Mouse (Mus musculus) testis, adult 2 months (tissue): ENCODE results near the gene BC037034. TPM values are rescaled to one million over a fixed set of nuclear protein-coding genes. Genes with fewer than 3 reads are reported as not detected.
A peak's percentile ranks its signal among the peaks of the same experiment; 100 is the strongest.

Experiments used
- H3K27ac ChIP-seq: fragments of 200-500 bp; 2 replicates; pipeline ENCODE4 v1.5.1; 2012; ENCODE audit warnings: low read depth, low read length; ENCODE audit not compliant: control insufficient read depth, insufficient read depth
- H3K27me3 ChIP-seq: fragments of 200-500 bp; 2 replicates; pipeline ENCODE4 v1.6.1; 2012; ENCODE audit warnings: mild to moderate bottlenecking, low read length, moderate library complexity; ENCODE audit not compliant: control insufficient read depth, insufficient read depth
- H3K36me3 ChIP-seq: fragments of 200-500 bp; 2 replicates; pipeline ENCODE4 v1.6.1; 2012; ENCODE audit warnings: mild to moderate bottlenecking, low read length; ENCODE audit not compliant: control insufficient read depth, insufficient read depth
- H3K4me1 ChIP-seq: fragments of 200-500 bp; 2 replicates; pipeline ENCODE4 v1.6.1; 2012; ENCODE audit warnings: low read length; ENCODE audit not compliant: control insufficient read depth, insufficient read depth
- H3K4me3 ChIP-seq: fragments of 200-500 bp; 2 replicates; pipeline ENCODE4 v1.5.1; 2012; ENCODE audit warnings: low read depth, mild to moderate bottlenecking, low read length, moderate library complexity, mixed read lengths; ENCODE audit not compliant: control insufficient read depth
- CTCF ChIP-seq: fragments of 200-500 bp; IDR thresholded peaks from 2 replicates; pipeline ENCODE4 v1.5.1; 2012; ENCODE audit warnings: low read depth, mild to moderate bottlenecking, inconsistent platforms, low read length, moderate library complexity; ENCODE audit not compliant: control insufficient read depth, insufficient read depth, insufficient replicate concordance
- POLR2A ChIP-seq: fragments of 200-500 bp; IDR thresholded peaks from 2 replicates; pipeline ENCODE4 v1.6.1; 2012; ENCODE audit warnings: low read depth, mild to moderate bottlenecking, inconsistent platforms, low read length, moderate library complexity; ENCODE audit not compliant: control insufficient read depth
- polyA plus RNA-seq: library from polyadenylated mRNA; depleted of rRNA; stranded (reverse); fragments of >200 nt; gene quantifications from 2 replicates; pipeline ENCODE4 v1.2.3, GENCODE M21; 2012

Gene BC037034
- polyA plus RNA-seq, 1 experiment = 60.7 TPM

- Histone ChIP-seq H3K27me3 (no peaks in the 10 kb centered on the region), H3K4me3 (no peak overlapping the region), H3K27ac (no peak overlapping the region), H3K4me1 (peaks cover 13% of the 10 kb centered on the region), H3K36me3 (peaks cover 3% of the 10 kb centered on the region)
- no peak for TF ChIP-seq CTCF
- TF ChIP-seq POLR2A = no peak
Observed at GRCm38 (mm10) chr5:138260834-138261233, 3.0 kb downstream of the BC037034 start.

DNA sequence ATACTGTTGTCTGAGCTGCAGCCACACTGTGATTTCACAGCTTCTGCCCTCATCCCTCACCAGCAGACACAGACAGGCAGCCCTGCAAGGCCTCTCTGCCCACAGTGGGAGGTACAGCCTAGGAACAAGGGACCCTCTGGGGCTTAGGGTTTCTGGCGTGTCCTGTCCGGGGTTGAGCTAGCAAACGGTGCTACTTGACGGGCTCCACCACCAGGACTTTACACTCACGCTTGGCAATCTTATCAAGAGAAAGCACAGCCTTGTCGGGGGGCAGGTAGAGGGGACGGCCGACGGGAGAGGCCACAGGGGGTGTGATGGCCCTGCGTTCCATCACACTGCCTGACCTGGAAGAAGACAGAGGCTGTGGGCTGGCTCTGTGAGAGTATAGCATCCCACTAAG is 3.8 kb downstream of the BC037034 start:
- Histone ChIP-seq H3K4me3 (no peak overlapping the region), H3K27ac (no peak overlapping the region), H3K27me3 (no peaks in the 10 kb centered on the region), H3K36me3 (peaks cover 3% of the 10 kb centered on the region), H3K4me1 (peaks cover 15% of the 10 kb centered on the region)
- TF ChIP-seq CTCF (no peak), POLR2A (no peak)

GRCm38 (mm10) chr5:138258993-138259392 is 4.8 kb downstream of the BC037034 start:
- peaks cover 13% of the 10 kb centered on the region for H3K4me1 ChIP-seq
- H3K36me3 ChIP-seq = peaks cover 3% of the 10 kb centered on the region
- H3K27ac ChIP-seq = no peak overlapping the region
- H3K27me3 ChIP-seq = no peaks in the 10 kb centered on the region
- TF ChIP-seq CTCF (no peak), POLR2A (no peak)
- H3K4me3 ChIP-seq = no peak overlapping the region

GRCm38 (mm10) chr5:138258542-138258941 is 5.3 kb downstream of the BC037034 start:
- TF ChIP-seq CTCF = no peak
- TF ChIP-seq POLR2A = no peak

DNA sequence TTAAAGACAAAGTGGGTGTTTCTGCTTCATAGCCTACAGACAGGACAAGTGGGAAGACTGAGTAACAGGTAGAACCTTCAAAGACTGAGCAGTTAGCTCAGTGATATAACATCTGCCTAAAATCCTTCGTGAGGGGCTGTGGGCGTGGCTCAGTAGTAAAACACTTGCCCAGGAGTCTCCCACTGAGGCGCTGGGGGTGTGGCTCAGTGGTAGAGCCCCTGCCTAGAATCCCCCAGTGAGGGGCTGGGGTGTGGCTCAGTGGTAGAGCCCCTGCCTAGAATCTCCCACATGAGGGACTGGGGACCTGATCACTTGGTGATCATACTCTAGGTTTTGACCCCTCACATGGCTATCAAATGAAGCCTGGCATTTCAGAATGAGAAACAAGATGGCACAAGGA is 5.8 kb downstream of the BC037034 start:
- no peaks in the 10 kb centered on the region for H3K27me3 ChIP-seq
- H3K27ac ChIP-seq = no peak overlapping the region
- peaks cover 11% of the 10 kb centered on the region for H3K4me1 ChIP-seq
- TF ChIP-seq CTCF = no peak
- no peak overlapping the region for H3K4me3 ChIP-seq
- H3K36me3 ChIP-seq = peaks cover 3% of the 10 kb centered on the region

More at GRCm38 (mm10) chr5:138258542-138258941, 5.3 kb downstream of the BC037034 start:
- H3K27me3 ChIP-seq = no peaks in the 10 kb centered on the region
- no peak overlapping the region for H3K27ac ChIP-seq
- peaks cover 13% of the 10 kb centered on the region for H3K4me1 ChIP-seq
- peaks cover 3% of the 10 kb centered on the region for H3K36me3 ChIP-seq
- no peak overlapping the region for H3K4me3 ChIP-seq

DNA sequence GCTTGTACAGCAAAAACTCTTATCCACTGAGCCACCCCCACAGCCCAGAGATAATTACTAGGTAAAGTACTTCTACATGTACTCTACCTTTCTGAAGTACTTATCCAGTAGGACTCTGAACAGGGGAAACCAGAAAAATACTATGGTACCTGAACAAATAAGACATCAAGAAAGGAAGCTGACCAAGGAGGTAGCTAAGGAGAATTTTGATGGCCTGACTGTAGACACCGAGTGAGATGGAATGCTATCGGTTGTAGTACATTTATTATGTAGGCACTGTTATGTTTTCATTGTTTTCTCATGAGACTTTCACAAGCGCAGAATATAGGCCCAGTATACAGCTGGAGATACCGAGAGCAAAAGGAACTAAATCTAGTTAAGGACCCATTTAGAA is 6.3 kb downstream of the BC037034 start:
- peaks cover 6% of the 10 kb centered on the region for H3K4me1 ChIP-seq
- TF ChIP-seq CTCF (no peak), POLR2A (no peak)
- H3K4me3 ChIP-seq = no peak overlapping the region
- H3K36me3 ChIP-seq = peaks cover 3% of the 10 kb centered on the region
- H3K27me3 ChIP-seq = no peaks in the 10 kb centered on the region
- H3K27ac ChIP-seq = no peak overlapping the region

- H3K4me3 ChIP-seq = no peak overlapping the region
- H3K36me3 ChIP-seq = peaks cover 3% of the 10 kb centered on the region
- TF ChIP-seq CTCF (no peak), POLR2A (no peak)
Observed at GRCm38 (mm10) chr5:138256966-138257584, 6.8 kb downstream of the BC037034 start.

GRCm38 (mm10) chr5:138256094-138256467 is 7.8 kb downstream of the BC037034 start:
- no peak for TF ChIP-seq POLR2A
- no peak for TF ChIP-seq CTCF
- Histone ChIP-seq H3K27ac (peak overlapping the region; percentile 74; the same call in 1 of the 2 replicates), H3K36me3 (no peaks in the 10 kb centered on the region), H3K4me3 (peak overlapping the region; percentile 95), H3K4me1 (peaks cover 6% of the 10 kb centered on the region), H3K27me3 (no peaks in the 10 kb centered on the region)

More at GRCm38 (mm10) chr5:138256966-138257584, 6.8 kb downstream of the BC037034 start:
- Histone ChIP-seq H3K4me1 (peaks cover 6% of the 10 kb centered on the region), H3K27me3 (no peaks in the 10 kb centered on the region), H3K27ac (no peak overlapping the region)
